Mouse (Mus musculus) kidney, adult 11 months (tissue): Measurements from ENCODE around the gene Mrpl23.

Source experiments
- DNase-seq: peaks from one replicate; pipeline ENCODE4 v3.0.0; 2022

Mrpl23 gene

GRCm38 (mm10) chr7:142522352-142522751 is 10.1 kb upstream of the Mrpl23 start:
- no peak for DNase-seq

- DNase-seq = no peak
Measured at GRCm38 (mm10) chr7:142523200-142523990, 9.1 kb upstream of the Mrpl23 start.

- no peak for DNase-seq
Measured at GRCm38 (mm10) chr7:142525342-142526178, 6.9 kb upstream of the Mrpl23 start.

DNA sequence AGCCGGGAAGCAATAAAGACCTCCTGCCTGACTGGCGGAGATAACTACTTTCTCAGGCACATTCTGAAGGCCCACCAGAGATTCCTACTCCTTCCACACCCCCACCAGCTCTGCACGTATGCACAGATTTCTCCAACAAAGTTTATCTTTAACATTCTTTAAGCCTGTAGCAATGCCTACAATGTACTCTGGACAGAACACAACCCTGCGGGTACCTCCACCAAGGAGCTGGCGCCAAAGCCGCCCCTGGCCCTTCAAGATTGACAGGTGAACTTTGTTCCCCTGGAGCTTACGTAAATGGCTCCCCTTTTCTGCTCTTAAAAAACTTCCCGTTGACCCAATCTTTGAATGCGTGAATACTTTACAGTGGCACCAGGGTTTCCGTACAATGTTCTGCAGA is 3.1 kb upstream of the Mrpl23 start:
- DNase-seq = peak; percentile 32

DNA sequence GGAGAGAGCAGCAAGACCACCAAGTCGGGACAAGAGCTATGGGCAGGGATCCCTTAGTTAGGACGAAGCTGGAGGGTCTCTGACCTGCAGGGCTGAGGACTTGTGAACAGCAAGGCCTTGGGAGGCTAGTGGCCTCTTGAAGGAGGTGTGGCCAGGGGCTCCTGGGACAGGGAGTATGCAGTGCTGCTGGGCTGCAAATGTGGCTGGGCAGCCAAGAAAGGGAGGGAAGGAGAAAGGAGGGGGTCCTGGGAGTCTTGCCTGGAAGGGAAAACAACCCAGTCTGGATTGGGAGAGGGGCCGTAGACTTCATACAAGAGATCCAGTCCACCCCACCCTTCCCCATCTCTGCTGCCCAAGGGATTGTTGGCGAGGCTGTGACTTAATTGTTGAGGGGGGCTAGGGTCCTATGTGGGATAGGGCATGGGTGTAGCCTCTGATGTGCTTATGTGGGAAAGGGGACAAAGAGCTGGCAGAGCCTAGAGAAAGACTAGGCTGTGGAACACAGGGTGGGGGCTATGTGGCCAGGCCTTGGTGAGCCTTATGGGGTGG is 439 bp upstream of the Mrpl23 start:
- DNase-seq = no peak

- DNase-seq = peak; percentile 81
Measured at GRCm38 (mm10) chr7:142533059-142533855, 771 bp downstream of the Mrpl23 start.

DNA sequence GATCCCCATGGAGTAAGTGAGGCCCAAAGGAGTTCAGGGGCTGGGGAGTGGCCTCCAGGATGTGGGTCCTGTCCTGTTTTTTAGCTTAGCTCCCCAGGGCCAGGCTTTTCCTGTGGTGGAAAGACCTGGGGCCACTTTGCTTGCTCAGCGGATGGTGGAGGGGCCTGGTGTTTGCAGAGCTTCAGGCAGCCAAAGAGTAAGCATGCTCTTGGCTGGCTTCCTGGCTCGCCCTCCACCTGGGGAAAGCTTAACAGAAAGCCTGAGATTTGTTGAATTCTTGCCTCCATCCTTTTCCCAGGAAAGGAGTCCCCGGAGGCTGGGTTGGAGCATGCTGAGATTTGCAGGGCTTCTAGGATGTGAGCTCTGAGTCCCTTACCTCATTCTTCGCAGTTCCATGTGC is 2.6 kb downstream of the Mrpl23 start:
- DNase-seq = no peak

- DNase-seq = no peak
Measured at GRCm38 (mm10) chr7:142535832-142536231, 3.3 kb downstream of the Mrpl23 start.

GRCm38 (mm10) chr7:142537181-142537580 is 4.7 kb downstream of the Mrpl23 start:
- no peak for DNase-seq

DNA sequence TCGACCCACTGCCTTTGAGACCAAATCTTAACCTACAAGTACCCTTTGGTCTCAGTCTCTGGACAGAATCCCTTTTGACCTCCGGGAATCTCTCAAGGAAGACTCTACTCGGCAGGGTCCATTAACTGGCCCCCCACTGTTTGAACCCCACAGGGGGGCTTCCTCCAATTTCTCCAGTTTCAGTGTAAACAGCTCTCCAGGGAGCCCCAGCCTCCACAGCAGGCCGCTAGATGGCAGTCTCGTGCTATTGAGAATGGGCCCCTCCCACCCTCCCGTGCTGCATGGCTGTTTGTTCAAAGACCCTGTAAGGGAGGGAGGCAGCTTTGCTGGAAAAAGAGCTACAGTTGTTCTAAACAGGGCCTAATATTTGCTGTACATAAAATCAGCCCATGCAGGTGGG is 5.4 kb downstream of the Mrpl23 start:
- DNase-seq = no peak

GRCm38 (mm10) chr7:142538291-142538690 is 5.8 kb downstream of the Mrpl23 start:
- no peak for DNase-seq

DNA sequence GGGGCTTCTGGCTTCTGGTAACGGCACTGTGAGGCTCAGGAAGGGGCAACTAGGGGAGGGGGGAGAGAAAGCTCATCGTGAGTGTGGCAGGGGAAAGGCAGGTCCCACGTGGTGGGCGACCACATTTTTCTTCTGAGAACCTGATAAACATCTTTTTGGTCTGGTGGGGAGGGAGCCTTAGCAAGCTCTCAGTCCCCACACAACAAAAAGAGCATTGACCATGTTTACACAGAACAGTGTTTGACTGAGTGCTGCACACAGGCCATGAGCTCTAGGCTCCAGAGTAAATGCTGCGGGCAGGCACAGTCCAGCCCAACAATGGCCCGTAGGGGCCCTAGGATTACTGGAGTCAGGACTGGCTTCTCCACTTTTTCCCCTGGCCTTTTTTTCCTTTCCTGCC is 6.3 kb downstream of the Mrpl23 start:
- no peak for DNase-seq

GRCm38 (mm10) chr7:142539828-142540227 is 7.3 kb downstream of the Mrpl23 start:
- DNase-seq = no peak

DNA sequence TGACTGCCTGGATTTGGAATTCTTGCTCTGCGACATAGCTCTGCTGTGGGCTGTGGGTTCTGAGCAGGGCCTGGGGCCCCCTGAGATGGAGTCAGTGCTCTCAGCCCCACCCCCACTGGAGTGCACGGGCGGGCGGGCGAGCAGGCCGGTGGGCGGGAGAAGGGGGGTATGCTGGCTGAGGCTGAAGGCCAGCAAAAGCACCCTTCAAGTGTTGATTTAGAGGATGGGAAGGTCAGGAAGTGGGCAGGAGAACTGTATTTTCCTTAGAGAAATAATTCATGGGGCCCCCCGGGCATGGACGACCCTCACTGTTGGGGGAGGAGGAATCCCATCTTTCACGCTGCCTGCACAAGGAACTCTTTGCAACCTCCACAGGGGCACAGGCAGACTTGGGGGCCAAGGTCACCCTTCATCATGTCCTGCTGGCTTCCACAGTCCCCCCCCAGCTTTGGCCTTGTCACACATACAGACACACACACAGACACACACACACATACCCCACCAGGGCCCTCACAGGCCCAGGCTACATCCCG is 10.4 kb downstream of the Mrpl23 start:
- DNase-seq = no peak

DNA sequence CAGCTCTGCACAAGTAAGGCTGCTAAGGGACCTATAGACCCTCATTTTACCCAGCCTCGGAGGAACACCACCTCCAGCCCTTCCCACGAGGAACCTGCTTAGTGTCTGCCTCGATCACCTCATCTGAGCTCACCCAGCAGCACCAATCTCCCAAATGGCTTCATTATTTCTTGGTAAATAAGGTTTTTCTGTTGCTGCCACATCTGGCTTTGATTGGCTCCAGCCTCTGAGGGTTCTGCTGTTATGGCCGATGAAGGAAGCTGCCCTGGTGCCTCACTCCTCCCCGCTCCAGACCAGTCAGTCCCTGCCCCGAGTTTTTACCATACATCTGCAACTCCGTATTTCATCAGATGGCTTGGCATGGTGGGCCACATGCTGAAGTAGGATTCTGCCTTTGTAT is 13.5 kb downstream of the Mrpl23 start:
- DNase-seq = no peak

DNA sequence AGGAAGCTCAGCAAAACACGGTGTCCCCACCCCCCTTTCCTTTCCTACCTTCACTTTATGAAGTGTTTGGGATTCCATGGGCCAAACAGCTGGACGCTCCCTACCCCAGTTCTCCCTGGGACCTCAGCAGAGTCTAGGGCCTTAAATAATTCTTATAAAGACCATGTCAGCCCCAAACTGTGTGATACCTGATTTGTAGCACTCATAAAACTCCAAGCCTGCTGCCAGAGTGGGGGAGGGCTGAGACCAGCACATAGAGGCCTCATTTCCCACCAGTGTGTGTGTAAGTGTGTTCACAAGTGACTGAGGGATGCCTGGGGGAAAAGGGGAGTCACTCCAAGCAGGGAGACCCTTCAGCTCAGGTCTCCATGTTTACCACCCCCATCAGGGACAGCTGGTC is 15.4 kb downstream of the Mrpl23 start:
- DNase-seq = no peak

DNA sequence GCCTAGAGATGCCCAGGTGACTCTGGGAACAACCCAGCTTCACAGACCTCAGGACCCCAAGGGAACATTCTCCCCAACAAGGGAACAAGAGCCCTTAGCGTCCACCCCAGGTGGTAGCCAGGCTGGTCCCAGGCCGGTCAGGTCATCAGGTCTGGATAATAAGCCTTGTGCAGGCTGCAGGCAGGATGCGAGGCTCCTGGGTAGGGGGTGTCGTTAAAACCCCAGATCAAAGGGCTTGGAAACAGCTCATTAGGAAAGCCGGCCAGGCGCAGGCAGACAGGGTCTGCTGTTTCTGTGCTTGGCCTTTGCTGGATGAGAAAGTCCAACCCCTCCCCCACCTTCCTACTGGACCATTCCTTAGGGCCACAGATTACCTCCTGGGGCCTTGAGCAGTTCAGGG is 16.2 kb downstream of the Mrpl23 start:
- DNase-seq = no peak

- no peak for DNase-seq
Measured at GRCm38 (mm10) chr7:142549941-142550763, 17.7 kb downstream of the Mrpl23 start.

DNA sequence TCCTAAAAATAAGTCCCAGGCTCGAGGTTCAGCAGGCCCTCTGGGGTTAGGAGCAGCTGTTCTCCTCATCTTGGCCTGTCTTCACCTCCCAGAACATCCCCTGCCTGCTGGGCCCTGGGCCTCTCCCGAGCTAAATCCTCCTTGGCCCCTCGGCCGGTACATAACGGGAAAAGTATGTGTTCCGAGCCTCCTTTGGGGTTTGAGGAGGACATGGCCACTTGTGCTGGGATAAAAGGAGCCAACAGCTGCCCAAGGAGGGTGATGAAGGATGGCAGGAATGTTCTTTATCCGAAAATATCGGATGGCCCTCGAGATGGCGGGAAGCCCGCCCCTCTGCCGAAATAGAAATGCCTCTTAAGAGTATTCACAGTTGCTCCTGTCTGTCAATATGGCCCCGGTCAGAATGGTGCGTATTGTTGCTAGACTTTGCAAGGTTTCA is 18.5 kb downstream of the Mrpl23 start:
- no peak for DNase-seq

GRCm38 (mm10) chr7:142551691-142552090 is 19.2 kb downstream of the Mrpl23 start:
- no peak for DNase-seq

DNA sequence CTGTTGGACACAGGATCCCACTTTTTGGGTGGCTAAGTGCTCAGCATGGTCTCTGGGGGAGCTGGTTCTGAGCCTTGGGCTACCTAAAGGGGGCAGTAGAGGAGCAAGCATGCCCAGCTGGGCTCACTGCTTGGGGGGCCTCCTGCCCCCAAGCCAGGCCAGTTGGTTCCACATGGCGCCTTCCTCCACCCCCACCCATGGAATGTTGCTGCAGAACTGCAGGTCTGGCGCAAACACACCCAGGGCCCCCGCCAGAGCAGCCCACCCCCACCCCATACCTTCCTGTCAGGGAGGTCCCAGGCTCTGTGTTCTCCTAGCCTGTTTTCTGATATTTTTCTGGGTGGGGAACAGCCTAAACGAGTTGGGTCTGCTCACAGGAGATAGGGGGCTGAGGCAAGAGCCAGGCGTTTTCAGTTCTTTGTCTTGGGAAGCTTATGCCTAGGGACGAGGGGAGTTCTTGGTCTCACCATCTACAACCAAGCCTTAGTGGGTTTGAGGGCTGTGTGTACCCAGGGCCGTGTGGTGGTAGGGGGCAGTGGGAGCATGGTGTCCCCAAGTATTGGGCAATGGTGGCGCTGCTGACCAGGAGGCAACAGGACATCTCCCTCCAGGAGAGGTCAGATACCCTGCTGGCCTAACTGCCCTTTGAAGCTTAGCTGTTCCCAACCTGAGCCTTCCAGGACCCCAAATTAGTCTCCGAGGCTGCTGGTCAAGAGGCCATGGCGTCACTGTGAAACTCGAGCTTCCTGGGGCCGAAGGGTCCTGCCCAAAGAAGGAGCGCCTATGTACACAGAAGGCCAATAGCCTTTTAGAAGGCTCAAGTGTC is 20.3 kb downstream of the Mrpl23 start:
- DNase-seq = no peak
